Mouse (Mus musculus) MEL (cell line): ENCODE results near the gene Ociad1. TPM values are rescaled to one million over a fixed set of nuclear protein-coding genes. Genes with fewer than 3 reads are reported as not detected.

Source experiments
- DNase-seq: peaks from one replicate; pipeline ENCODE4 v3.0.0; 2011; ENCODE audit warnings: low read depth, low spot score
- H3K27ac ChIP-seq: 2 replicates; pipeline ENCODE4 v1.5.1; 2012; ENCODE audit warnings: low read depth, mild to moderate bottlenecking, control low read depth, low read length, moderate library complexity; ENCODE audit not compliant: control insufficient read depth
- H3K27me3 ChIP-seq, 2 experiments: fragments of 150-350 bp in 1 of 2; sonication (generic) in 1 of 2; 2 replicates each; pipeline ENCODE4 v1.6.1; 2012; ENCODE audit warnings: low read length in 2 of 2, mild to moderate bottlenecking in 2 of 2, improper control_type of control experiment in 1 of 2, moderate library complexity in 1 of 2; ENCODE audit not compliant: insufficient read depth in 2 of 2, control insufficient read depth in 1 of 2
- H3K36me3 ChIP-seq, 2 experiments: 2 replicates each; pipeline ENCODE4 v1.6.1; 2012 to 2014; ENCODE audit warnings: low read length in 2 of 2, improper control_type of control experiment in 1 of 2, inconsistent platforms in 1 of 2, mild to moderate bottlenecking in 1 of 2; ENCODE audit not compliant: insufficient read depth in 2 of 2, control insufficient read depth in 1 of 2
- H3K4me1 ChIP-seq, 2 experiments: fragments of 150-350 bp in 1 of 2; sonication (generic) in 1 of 2; 2 replicates each; pipeline ENCODE4 v1.6.1; 2012; ENCODE audit warnings: low read length in 2 of 2, improper control_type of control experiment in 1 of 2, mild to moderate bottlenecking in 1 of 2; ENCODE audit not compliant: insufficient read depth in 2 of 2, control insufficient read depth in 1 of 2
- H3K4me3 ChIP-seq, 2 experiments: fragments of 150-350 bp in 1 of 2; sonication (generic) in 1 of 2; 2 replicates each; pipeline ENCODE4 v1.5.1; 2012; ENCODE audit warnings: low read depth in 2 of 2, low read length in 2 of 2, mild to moderate bottlenecking in 2 of 2, moderate library complexity in 2 of 2, control low read depth in 1 of 2, improper control_type of control experiment in 1 of 2; ENCODE audit not compliant: control insufficient read depth in 1 of 2, insufficient read depth in 1 of 2
- H3K79me2 ChIP-seq: 2 replicates; pipeline ENCODE4 v1.6.1; 2012; ENCODE audit warnings: mild to moderate bottlenecking, low read length, moderate library complexity; ENCODE audit not compliant: control insufficient read depth, poor library complexity, insufficient read depth
- H3K9ac ChIP-seq: 2 replicates; pipeline ENCODE4 v1.6.1; 2012; ENCODE audit warnings: low read depth, mild to moderate bottlenecking, control low read depth, low read length, moderate library complexity; ENCODE audit not compliant: control insufficient read depth, poor library complexity, severe bottlenecking
- H3K9me3 ChIP-seq: fragments of 150-350 bp; sonication (generic); replicated peaks from 2 replicates; pipeline ENCODE4 v1.6.1; 2012; ENCODE audit warnings: mild to moderate bottlenecking, low read length, improper control_type of control experiment, moderate library complexity; ENCODE audit not compliant: insufficient read depth
- BHLHE40 ChIP-seq: IDR thresholded peaks from 2 replicates; pipeline ENCODE4 v1.6.1; 2012; ENCODE audit warnings: low read depth, mild to moderate bottlenecking, inconsistent platforms, low read length, improper control_type of control experiment, borderline replicate concordance
- CHD1 ChIP-seq: IDR thresholded peaks from 2 replicates; pipeline ENCODE4 v1.6.1; 2012; ENCODE audit warnings: low read depth, mild to moderate bottlenecking, inconsistent platforms, low read length, improper control_type of control experiment
- ELF1 ChIP-seq: IDR thresholded peaks from 2 replicates; pipeline ENCODE4 v1.6.1; 2014; ENCODE audit warnings: low read depth, mild to moderate bottlenecking, inconsistent platforms, low read length, improper control_type of control experiment, moderate library complexity
- EP300 ChIP-seq, 2 experiments: IDR thresholded peaks; 2 replicates each; pipeline ENCODE4 v1.6.1; 2011; ENCODE audit warnings: improper control_type of control experiment in 2 of 2, low read length in 2 of 2, low read depth in 1 of 2, mild to moderate bottlenecking in 1 of 2
- ETS1 ChIP-seq: IDR thresholded peaks from 2 replicates; pipeline ENCODE4 v1.6.1; 2012; ENCODE audit warnings: low read depth, mild to moderate bottlenecking, inconsistent platforms, low read length, improper control_type of control experiment, moderate library complexity
- GATA1 ChIP-seq: IDR thresholded peaks from 2 replicates; pipeline ENCODE4 v1.6.1; 2011; ENCODE audit warnings: low read depth, low read length, improper control_type of control experiment
- KAT2A ChIP-seq: conservative IDR thresholded peaks from 2 replicates; pipeline ENCODE4 v1.6.1; 2012; ENCODE audit warnings: low read depth, low read length, improper control_type of control experiment, inconsistent platforms
- MAFK ChIP-seq: IDR thresholded peaks from 2 replicates; pipeline ENCODE4 v1.6.1; 2011; ENCODE audit warnings: low read depth, mild to moderate bottlenecking, low read length, improper control_type of control experiment, borderline replicate concordance
- MAX ChIP-seq: IDR thresholded peaks from 2 replicates; pipeline ENCODE4 v1.6.1; 2011; ENCODE audit warnings: low read length, improper control_type of control experiment
- MAZ ChIP-seq: IDR thresholded peaks from 2 replicates; pipeline ENCODE4 v1.6.1; 2012; ENCODE audit warnings: low read depth, mild to moderate bottlenecking, inconsistent platforms, low read length, improper control_type of control experiment
- MYB ChIP-seq: IDR thresholded peaks from 2 replicates; pipeline ENCODE4 v1.6.1; 2011; ENCODE audit warnings: mild to moderate bottlenecking, low read depth, low read length, improper control_type of control experiment
- MYC ChIP-seq: IDR thresholded peaks from 2 replicates; pipeline ENCODE4 v1.6.1; 2011; ENCODE audit warnings: low read depth, mild to moderate bottlenecking, low read length, improper control_type of control experiment, moderate library complexity
- POLR2AphosphoS5 ChIP-seq: IDR thresholded peaks from 2 replicates; pipeline ENCODE4 v1.6.1; 2012; ENCODE audit warnings: low read depth, borderline replicate concordance, mild to moderate bottlenecking, inconsistent platforms, low read length, moderate library complexity, mixed read lengths
- RCOR1 ChIP-seq: IDR thresholded peaks from 2 replicates; pipeline ENCODE4 v1.6.1; 2012; ENCODE audit warnings: low read depth, mild to moderate bottlenecking, inconsistent platforms, low read length, improper control_type of control experiment
- SIN3A ChIP-seq: IDR thresholded peaks from 2 replicates; pipeline ENCODE4 v1.6.1; 2012; ENCODE audit warnings: low read length, improper control_type of control experiment, inconsistent platforms
- TAL1 ChIP-seq: IDR thresholded peaks from 2 replicates; pipeline ENCODE4 v1.6.1; 2012; ENCODE audit warnings: mild to moderate bottlenecking, inconsistent platforms, low read length, moderate library complexity, mixed read lengths
- TCF12 ChIP-seq: IDR thresholded peaks from 2 replicates; pipeline ENCODE4 v1.6.1; 2014; ENCODE audit warnings: low read depth, mild to moderate bottlenecking, inconsistent platforms, low read length, improper control_type of control experiment, moderate library complexity
- USF1 ChIP-seq: IDR thresholded peaks from 2 replicates; pipeline ENCODE4 v1.6.1; 2014; ENCODE audit warnings: low read depth, mild to moderate bottlenecking, inconsistent platforms, low read length, improper control_type of control experiment, moderate library complexity
- USF2 ChIP-seq, 2 experiments: IDR thresholded peaks; 2 replicates each; pipeline ENCODE4 v1.6.1; 2011 to 2012; ENCODE audit warnings: improper control_type of control experiment in 2 of 2, low read length in 2 of 2, borderline replicate concordance in 1 of 2, inconsistent platforms in 1 of 2, low read depth in 1 of 2, mild to moderate bottlenecking in 1 of 2; ENCODE audit not compliant: insufficient read depth in 1 of 2
- ZC3H11A ChIP-seq: IDR thresholded peaks from 2 replicates; pipeline ENCODE4 v1.6.1; 2012; ENCODE audit warnings: low read depth, mild to moderate bottlenecking, inconsistent platforms, low read length, improper control_type of control experiment
- ZKSCAN1 ChIP-seq: IDR thresholded peaks from 2 replicates; pipeline ENCODE4 v1.6.1; 2012; ENCODE audit warnings: low read depth, mild to moderate bottlenecking, inconsistent platforms, low read length, improper control_type of control experiment, moderate library complexity
- polyA plus RNA-seq, 2 experiments: library from polyadenylated mRNA; stranded (reverse) in 1 of 2; unstranded in 1 of 2; fragments of >175 nt in 1 of 2; fragments of >200 nt in 1 of 2; gene quantifications; 2 replicates each; pipeline versions ENCODE4 v1.2.1 to v1.2.4; 2012; ENCODE audit warnings: low replicate concordance in 2 of 2, low read depth in 1 of 2; ENCODE audit not compliant: insufficient read length in 2 of 2, insufficient read depth in 1 of 2, missing spikeins in 1 of 2
- total RNA-seq: library from RNA; depleted of rRNA; stranded (reverse); fragments of 300-350 nt; gene quantifications from 2 replicates; pipeline ENCODE4 v1.2.3, GENCODE M21; 2012

Gene Ociad1
- total and polyA plus RNA-seq, 3 experiments = 110 to 221 TPM; not detected in 1

DNA sequence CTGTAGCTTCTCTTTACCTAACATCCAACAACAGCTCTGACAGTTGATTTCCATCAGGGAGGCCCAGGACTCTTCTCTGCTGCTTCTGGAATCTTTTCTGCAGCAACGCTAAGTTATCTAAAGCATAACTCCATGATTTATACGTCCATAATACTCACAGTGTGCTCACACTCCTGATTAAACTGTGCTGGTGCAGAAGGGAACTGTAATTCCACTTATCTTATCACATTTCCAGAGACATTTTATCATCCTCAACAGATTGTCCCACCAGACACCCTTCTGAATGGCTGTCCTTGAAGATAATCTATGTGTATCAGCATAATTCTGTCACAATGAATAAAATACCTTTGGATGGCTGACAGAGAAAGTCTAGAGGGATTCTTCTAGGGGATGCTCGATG lies 61.4 kb downstream of the Ociad1 start (continued):
- TF ChIP-seq SIN3A = peak; percentile 28; the same call in 1 of the 2 replicates
- no peak for TF ChIP-seq POLR2AphosphoS5
- no peak for TF ChIP-seq CHD1
- TF ChIP-seq USF2 (IDR thresholded peaks at IDR 0.05; ENCODE audit: borderline replicate concordance in 1 of 2, insufficient read depth in 1 of 2, low read depth in 1 of 2, low read length in 2 of 2) = no peak
- no peak for TF ChIP-seq ZC3H11A
- peak; percentile 26; the same call in 1 of the 2 replicates for TF ChIP-seq KAT2A
- TF ChIP-seq MAZ = no peak

DNA sequence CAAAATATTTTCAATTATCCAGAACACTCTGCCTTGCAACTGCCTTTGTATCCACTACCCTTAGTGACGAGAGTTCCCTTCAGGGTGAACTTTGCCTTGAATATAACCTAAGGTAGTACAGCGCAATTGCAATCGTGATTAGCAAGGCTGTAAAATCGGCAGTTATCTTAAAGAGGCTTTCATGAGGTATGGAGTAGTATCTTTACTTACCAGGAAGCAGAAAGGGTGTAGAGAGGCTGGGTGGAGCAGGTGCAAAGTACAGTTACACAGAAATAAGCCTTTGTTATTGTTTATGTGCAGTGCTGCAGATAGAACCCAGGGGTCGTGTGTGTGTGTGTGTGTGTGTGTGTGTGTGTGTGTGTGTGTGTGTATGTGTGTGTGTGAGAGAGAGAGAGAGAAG lies 62.8 kb downstream of the Ociad1 start:
- no peak overlapping the region for H3K9ac ChIP-seq
- DNase-seq = peak; percentile 86

DNA sequence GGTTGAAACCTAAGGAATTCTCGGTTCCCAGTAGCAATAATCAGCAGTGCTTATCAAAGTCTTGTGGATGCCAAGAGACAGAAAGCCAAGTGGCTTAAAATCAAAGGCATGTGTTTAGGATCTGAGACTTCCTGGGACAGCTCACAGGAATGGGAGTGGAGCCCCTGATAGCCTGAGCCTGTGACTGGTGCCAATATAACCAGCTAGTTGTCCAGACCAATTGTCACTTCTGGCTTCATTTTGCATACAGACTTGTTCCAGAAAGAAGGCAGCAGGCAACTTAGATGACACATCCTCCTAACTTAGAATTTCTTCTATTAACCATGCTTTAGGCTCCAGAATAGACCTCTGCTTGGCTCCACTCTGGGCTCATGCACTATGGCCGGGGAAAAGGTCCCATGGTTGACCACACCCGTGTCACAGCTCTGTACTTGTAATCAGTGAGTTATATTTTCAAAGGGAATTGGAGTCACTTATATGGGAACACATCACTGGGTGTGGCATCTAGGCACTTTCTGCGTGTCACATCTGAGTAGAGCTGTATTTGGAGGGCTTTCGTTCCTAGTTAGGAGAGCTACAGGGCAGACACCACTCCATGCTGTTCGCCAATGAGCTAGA lies 66.7 kb downstream of the Ociad1 start:
- peaks cover 13 to 27% of the 10 kb centered on the region in 2 experiments for H3K4me1 ChIP-seq
- no peak overlapping the region for H3K9ac ChIP-seq
- H3K27ac ChIP-seq = no peak overlapping the region
- H3K27me3 ChIP-seq = no peaks in the 10 kb centered on the region
- H3K36me3 ChIP-seq = peaks cover 0 to 19% of the 10 kb centered on the region in 2 experiments; a peak in 2 of 4 replicates
- no peaks in the 10 kb centered on the region for H3K79me2 ChIP-seq
- H3K9me3 ChIP-seq = no peaks in the 10 kb centered on the region
- H3K4me3 ChIP-seq = no peak overlapping the region
- TF ChIP-seq ETS1 (no peak), MYB (no peak), MAFK (no peak)
- DNase-seq = no peak

More for the DNA sequence above, 62.8 kb downstream of the Ociad1 start:
- no peak for TF ChIP-seq MAX
- TF ChIP-seq MYC = no peak
- TF ChIP-seq GATA1 = peak; percentile 88
- peak; percentile 85 for TF ChIP-seq ETS1
- peak; percentile 86 to 89 for TF ChIP-seq EP300 (IDR thresholded peaks at IDR 0.05; ENCODE audit: low read depth in 1 of 2, low read length in 2 of 2)
- TF ChIP-seq MAZ = no peak
- peak; percentile 48; the same call in 1 of the 2 replicates for TF ChIP-seq ELF1
- peak; percentile 77 for TF ChIP-seq RCOR1
- peak; percentile 44; the same call in 1 of the 2 replicates for TF ChIP-seq BHLHE40
- peak; percentile 74 for TF ChIP-seq TAL1
- TF ChIP-seq SIN3A = peak; percentile 72
- peak; percentile 94 for TF ChIP-seq TCF12
- no peak for TF ChIP-seq USF1
- TF ChIP-seq ZKSCAN1 = no peak
- TF ChIP-seq, all 39 proteins: peak for 9
- no peaks in the 10 kb centered on the region for H3K9me3 ChIP-seq
- H3K27ac ChIP-seq = peak overlapping the region; percentile 53
- no peaks in the 10 kb centered on the region for H3K27me3 ChIP-seq
- no peak overlapping the region for H3K4me3 ChIP-seq
- peaks cover 0 to 22% of the 10 kb centered on the region in 2 experiments; a peak in 2 of 4 replicates for H3K36me3 ChIP-seq
- H3K79me2 ChIP-seq = no peaks in the 10 kb centered on the region
- H3K4me1 ChIP-seq = peaks cover 20 to 37% of the 10 kb centered on the region in 2 experiments
